Mouse (Mus musculus) C2C12 (cell line): Measurements from ENCODE around the gene Ehhadh.

Source experiments
- CTCF ChIP-seq: IDR thresholded peaks from one replicate; pipeline ENCODE4 v1.5.1; 2011; ENCODE audit not compliant: control insufficient read depth, insufficient read depth, insufficient read length
- FOSL1 ChIP-seq: IDR thresholded peaks from one replicate; pipeline ENCODE4 v1.8.0; 2011; ENCODE audit warnings: mild to moderate bottlenecking, low read length; ENCODE audit not compliant: poor library complexity, insufficient read depth, severe bottlenecking
- MYOD1 ChIP-seq: IDR thresholded peaks from one replicate; pipeline ENCODE4 v1.6.1; 2011; ENCODE audit warnings: low read depth; ENCODE audit not compliant: control insufficient read depth, insufficient read length

DNA sequence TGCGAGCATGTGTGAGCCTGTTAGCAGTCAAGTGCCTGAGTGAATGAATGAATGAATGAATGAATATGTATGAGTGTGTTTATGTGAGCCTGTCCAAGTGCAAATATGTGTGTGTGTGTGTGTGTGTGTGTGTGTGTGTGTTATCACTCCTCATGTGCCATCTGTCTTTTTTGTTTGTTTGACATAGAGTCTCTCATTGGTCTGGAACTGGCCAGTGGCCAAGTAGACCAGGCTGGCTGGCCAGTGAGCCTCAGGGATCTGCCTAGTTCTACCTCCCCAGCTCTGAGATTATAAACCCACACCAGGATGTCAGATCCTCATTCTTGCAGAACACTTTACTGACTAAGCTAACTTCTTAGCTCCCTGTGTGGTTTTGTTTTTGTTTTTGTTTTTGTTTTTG, 16.7 kb upstream of the Ehhadh start:
- TF ChIP-seq CTCF (no peak), FOSL1 (no peak), MYOD1 (no peak)
